8 mouse cellular contexts compared by ENCODE assay signal in genomic region chr1:125434485-125435001, GRCm38 (mm10). TPM values are rescaled to one million over a fixed set of nuclear protein-coding genes. Genes with fewer than 3 reads are reported as not detected.
DNase-seq lines count a peak whose midpoint lies in the region; ATAC-seq and TF ChIP-seq lines count a peak whose summit lies in the region.

No protein-coding gene starts in this region.

- peaks cover 27% of the 10 kb centered on the region for H3K4me1 ChIP-seq in embryonic facial prominence, embryonic 14.5 days (ENCODE audit: control insufficient read depth, insufficient read depth, low read length)
- peaks cover 5 to 37% of the 10 kb centered on the region in 2 experiments; a peak in 3 of 4 replicates for H3K4me1 ChIP-seq in heart, embryonic 14.5 days (ENCODE audit: control insufficient read depth in 2 of 2, insufficient read depth in 2 of 2, low read length in 2 of 2)
- 0 out of 2 replicates have a peak, but pooled peaks cover 14% of the 10 kb centered on the region for H3K4me1 ChIP-seq in kidney, postnatal 0 days (replicated peaks; ENCODE audit: insufficient read depth, low read length)
- H3K4me1 ChIP-seq in liver, embryonic 13.5 days (replicated peaks), result peaks cover 54% of the 10 kb centered on the region
- peaks cover 29% of the 10 kb centered on the region for H3K4me1 ChIP-seq in stomach, embryonic 16.5 days (ENCODE audit: control insufficient read depth, insufficient read depth, low read length)

- under 1% methylated on average over 25 of the region's 25 CpGs for WGBS in embryonic facial prominence, embryonic 14.5 days
- under 1% methylated on average over 25 of the region's 25 CpGs for WGBS in heart, embryonic 14.5 days
- under 1% methylated on average over 25 of the region's 25 CpGs for WGBS in kidney, postnatal 0 days
- WGBS in liver, embryonic 13.5 days (ENCODE audit: insufficient replicate concordance), result 0% methylated on average over 25 of the region's 25 CpGs
- under 1% methylated on average over 25 of the region's 25 CpGs for WGBS in stomach, embryonic 16.5 days

- H3K4me3 ChIP-seq in embryonic facial prominence, embryonic 14.5 days (ENCODE audit: low read depth, low read length), result peak overlapping the region; percentile 70
- peak overlapping the region; percentile 72 to 92 for H3K4me3 ChIP-seq in heart, embryonic 14.5 days (ENCODE audit: control insufficient read depth in 1 of 2, insufficient read depth in 1 of 2, low read depth in 1 of 2, low read length in 2 of 2)
- peak overlapping the region; percentile 76 for H3K4me3 ChIP-seq in kidney, postnatal 0 days (replicated peaks; ENCODE audit: low read depth, low read length)
- peak overlapping the region; percentile 91 for H3K4me3 ChIP-seq in liver, embryonic 13.5 days (replicated peaks)
- H3K4me3 ChIP-seq in stomach, embryonic 16.5 days (replicated peaks; ENCODE audit: low read length), result peak overlapping the region; percentile 85

- no peaks in the 10 kb centered on the region for H3K9me3 ChIP-seq in embryonic facial prominence, embryonic 14.5 days (ENCODE audit: control insufficient read depth, low read length)
- no peaks in the 10 kb centered on the region for H3K9me3 ChIP-seq in heart, embryonic 14.5 days (ENCODE audit: control insufficient read depth, low read length)
- H3K9me3 ChIP-seq in kidney, postnatal 0 days (replicated peaks; ENCODE audit: low read length), result no peaks in the 10 kb centered on the region
- H3K9me3 ChIP-seq in liver, embryonic 13.5 days (replicated peaks), result no peaks in the 10 kb centered on the region
- no peaks in the 10 kb centered on the region for H3K9me3 ChIP-seq in stomach, embryonic 16.5 days (replicated peaks; ENCODE audit: control insufficient read depth, low read length)

- H3K36me3 ChIP-seq in embryonic facial prominence, embryonic 14.5 days (ENCODE audit: control insufficient read depth, insufficient read depth, low read length), result no peaks in the 10 kb centered on the region
- H3K36me3 ChIP-seq in heart, embryonic 14.5 days (ENCODE audit: control insufficient read depth, insufficient read depth, low read length), result no peaks in the 10 kb centered on the region
- no peaks in the 10 kb centered on the region for H3K36me3 ChIP-seq in kidney, postnatal 0 days (ENCODE audit: insufficient read depth, low read length)
- H3K36me3 ChIP-seq in liver, embryonic 13.5 days, result no peaks in the 10 kb centered on the region
- no peaks in the 10 kb centered on the region for H3K36me3 ChIP-seq in stomach, embryonic 16.5 days (ENCODE audit: control insufficient read depth, insufficient read depth, low read length)

- DNase-seq in 3T3-L1 (ENCODE audit: low read depth, low spot score), result peak; percentile 70
- peak; percentile 73 for DNase-seq in adrenal gland, adult 2 months
- DNase-seq in embryonic facial prominence, embryonic 14.5 days (ENCODE audit: low spot score), result peak; percentile 82
- peak; percentile 84 for DNase-seq in kidney, postnatal 0 days (ENCODE audit: low spot score)
- DNase-seq in liver, embryonic 13.5 days, result peak; percentile 38
- peak; percentile 89 for DNase-seq in naive thymus-derived CD4-positive, alpha-beta T cell, adult 2 months (ENCODE audit: low read depth)

- H3K9ac ChIP-seq in embryonic facial prominence, embryonic 14.5 days (ENCODE audit: low read depth, low read length), result peak overlapping the region; percentile 87
- peak overlapping the region; percentile 92 for H3K9ac ChIP-seq in heart, embryonic 14.5 days (ENCODE audit: low read length)
- H3K9ac ChIP-seq in kidney, postnatal 0 days (ENCODE audit: low read depth, low read length), result peak overlapping the region; percentile 83
- peak overlapping the region; percentile 94 for H3K9ac ChIP-seq in liver, embryonic 13.5 days
- H3K9ac ChIP-seq in stomach, embryonic 16.5 days (ENCODE audit: low read length), result peak overlapping the region; percentile 94

- H3K27me3 ChIP-seq in embryonic facial prominence, embryonic 14.5 days (replicated peaks; ENCODE audit: control insufficient read depth, insufficient read depth, low read length), result no peaks in the 10 kb centered on the region
- no peaks in the 10 kb centered on the region for H3K27me3 ChIP-seq in heart, embryonic 14.5 days (ENCODE audit: control insufficient read depth, insufficient read depth, low read length)
- no peaks in the 10 kb centered on the region for H3K27me3 ChIP-seq in kidney, postnatal 0 days (ENCODE audit: insufficient read depth, low read length)
- H3K27me3 ChIP-seq in liver, embryonic 13.5 days, result no peaks in the 10 kb centered on the region
- H3K27me3 ChIP-seq in stomach, embryonic 16.5 days (ENCODE audit: control insufficient read depth, insufficient read depth, low read length), result no peaks in the 10 kb centered on the region

- H3K4me2 ChIP-seq in embryonic facial prominence, embryonic 14.5 days (ENCODE audit: low read depth, low read length), result peak overlapping the region; percentile 61
- peak overlapping the region; percentile 79 for H3K4me2 ChIP-seq in heart, embryonic 14.5 days (ENCODE audit: low read length)
- H3K4me2 ChIP-seq in kidney, postnatal 0 days (ENCODE audit: low read length), result peak overlapping the region; percentile 66
- peak overlapping the region; percentile 64 for H3K4me2 ChIP-seq in liver, embryonic 13.5 days
- peak overlapping the region; percentile 71 for H3K4me2 ChIP-seq in stomach, embryonic 16.5 days (ENCODE audit: low read depth, low read length)

- no peak for TF ChIP-seq CTCF in kidney, postnatal 0 days (IDR thresholded peaks at IDR 0.05; ENCODE audit: low read depth)

- ATAC-seq in embryonic facial prominence, embryonic 14.5 days (ENCODE audit: low read depth), result no peak
- ATAC-seq in heart, embryonic 14.5 days (ENCODE audit: insufficient number of reproducible peaks, insufficient read depth, low FRiP score, low read depth), result no peak
- ATAC-seq in kidney, postnatal 0 days (replicated peaks; ENCODE audit: low FRiP score, low read depth), result no peak
- ATAC-seq in liver, embryonic 13.5 days (ENCODE audit: low read depth), result no peak
- no peak for ATAC-seq in stomach, embryonic 16.5 days (ENCODE audit: insufficient read depth, low FRiP score)

- H3K27ac ChIP-seq in embryonic facial prominence, embryonic 14.5 days (replicated peaks; ENCODE audit: low read depth, low read length), result peak overlapping the region; percentile 94
- peak overlapping the region; percentile 99 for H3K27ac ChIP-seq in heart, embryonic 14.5 days (replicated peaks in 1 of 2; ENCODE audit: control insufficient read depth in 1 of 2, insufficient read depth in 1 of 2, low read depth in 2 of 2, low read length in 2 of 2)
- peak overlapping the region; percentile 98 for H3K27ac ChIP-seq in kidney, postnatal 0 days
- H3K27ac ChIP-seq in liver, embryonic 13.5 days, result peak overlapping the region; percentile 95
- peak overlapping the region; percentile 99 for H3K27ac ChIP-seq in stomach, embryonic 16.5 days (ENCODE audit: low read length)

RNA-seq across cellular contexts. Expression of gene Actr3, which starts 1.0 kb away (rescaled TPM):
- total RNA-seq in adrenal gland, adult 2 months (2021), result 100 to 1,000 TPM; 170 to 187 TPM
- 19.3 and 22.8 TPM in 2 replicates for polyA plus RNA-seq in adrenal gland, adult 2 months (2012; rRNA removed)
- polyA plus RNA-seq in embryonic facial prominence, embryonic 14.5 days (2014; fragmentation: Nextera tagmentation; extraction: Ambion mirVana), result 243 and 255 TPM in 2 replicates
- 304 and 317 TPM in 2 replicates for polyA plus RNA-seq in heart, embryonic 14.5 days (2014; fragmentation: Nextera tagmentation; extraction: Ambion mirVana)
- polyA plus RNA-seq in kidney, postnatal 0 days (2015; fragmentation: Nextera tagmentation; extraction: Ambion mirVana), result 227 and 250 TPM in 2 replicates
- polyA plus RNA-seq in liver, embryonic 13.5 days (2015; fragmentation: Nextera tagmentation; extraction: Ambion mirVana), result 142 and 164 TPM in 2 replicates
- polyA plus RNA-seq in stomach, embryonic 16.5 days (2015; fragmentation: Nextera tagmentation; extraction: Ambion mirVana), result 356 and 390 TPM in 2 replicates

Comparison
In these comparisons a context has a peak if more than half of its experiments do, and no peak if none do; other contexts are left out.
1. DNase-seq: peak in every context shown above with its lines; median percentile 89 in naive thymus-derived CD4-positive, alpha-beta T cell, adult 2 months; 84 in kidney, postnatal 0 days; 82 in embryonic facial prominence, embryonic 14.5 days; 73 in adrenal gland, adult 2 months; 70 in 3T3-L1; 38 in liver, embryonic 13.5 days.